ENCODE assay signal across 18 mouse cellular contexts in genomic region chr4:151630231-151630630, GRCm38 (mm10).
"Had no signal": no experiment of that assay in that cellular context is flagged by ENCODE, and none has a peak within 500 bp of the region (broad histone marks: within the 10 kb centered on the region; RNA-seq: fewer than 3 reads in every experiment).

No protein-coding gene starts in this region.

- H3K9me3 ChIP-seq: lung, embryonic 15.5 days; midbrain, embryonic 13.5 days; midbrain, embryonic 15.5 days; neural tube, embryonic 12.5 days; stomach, embryonic 15.5 days had no signal

- H3K9ac ChIP-seq: liver, postnatal 0 days; lung, embryonic 15.5 days; midbrain, embryonic 13.5 days; midbrain, embryonic 15.5 days; neural tube, embryonic 12.5 days; stomach, embryonic 15.5 days had no signal

- H3K27me3 ChIP-seq: lung, embryonic 15.5 days; megakaryocyte, embryonic 14.5 days; midbrain, embryonic 13.5 days; midbrain, embryonic 15.5 days; neural tube, embryonic 12.5 days; stomach, embryonic 15.5 days had no signal

- H3K4me3 ChIP-seq: lung, embryonic 15.5 days; megakaryocyte, embryonic 14.5 days; midbrain, embryonic 13.5 days; midbrain, embryonic 15.5 days; neural tube, embryonic 12.5 days; stomach, embryonic 15.5 days had no signal

- H3K4me2 ChIP-seq: lung, embryonic 15.5 days; midbrain, embryonic 11.5 days; midbrain, embryonic 13.5 days; midbrain, embryonic 15.5 days; neural tube, embryonic 12.5 days; stomach, embryonic 15.5 days had no signal

- DNase-seq: liver, postnatal 0 days; lung, adult 2 months; lung, postnatal 14 days; lung, postnatal 36 days; right cerebral cortex, postnatal 14 days; thymus, adult 2 months; thymus, postnatal 14 days; thymus, postnatal 36 days had no signal

- H3K4me1 ChIP-seq: megakaryocyte, embryonic 14.5 days; stomach, embryonic 15.5 days had no signal

- H3K27ac ChIP-seq: lung, embryonic 15.5 days; macrophage; midbrain, embryonic 13.5 days; midbrain, embryonic 15.5 days; neural tube, embryonic 12.5 days; stomach, embryonic 15.5 days; stomach, postnatal 0 days had no signal

- ATAC-seq: liver, postnatal 0 days; lung, postnatal 0 days; midbrain, embryonic 13.5 days; midbrain, embryonic 15.5 days had no signal

- H3K36me3 ChIP-seq: lung, embryonic 15.5 days; midbrain, embryonic 13.5 days; midbrain, embryonic 15.5 days; neural tube, embryonic 12.5 days; stomach, embryonic 15.5 days had no signal
